Mouse (Mus musculus): ENCODE data around the gene Zscan2. TPM values are rescaled to one million over a fixed set of nuclear protein-coding genes. Genes with fewer than 3 reads are reported as not detected.

Zscan2 gene
- polyA plus RNA-seq, 1 experiment: 1.5 TPM

- Histone ChIP-seq H3K4me3 (ENCODE audit: insufficient read depth, low read depth, low read length) (no peak overlapping the region), H3K4me1 (ENCODE audit: control insufficient read depth, insufficient read depth, insufficient read length, low read length) (no peaks in the 10 kb centered on the region), H3K27ac (replicated peaks; ENCODE audit: low read depth, low read length) (no peak overlapping the region)
These were observed 57.3 kb downstream of the Zscan2 start for GRCm38 (mm10) chr7:80917916-80918465.

- Histone ChIP-seq H3K4me3 (ENCODE audit: insufficient read depth, low read depth, low read length) (no peak overlapping the region), H3K4me1 (ENCODE audit: control insufficient read depth, insufficient read depth, insufficient read length, low read length) (no peaks in the 10 kb centered on the region), H3K27ac (replicated peaks; ENCODE audit: low read depth, low read length) (no peak overlapping the region)
These were observed 58.4 kb downstream of the Zscan2 start for GRCm38 (mm10) chr7:80918982-80919646.

- H3K27ac ChIP-seq (replicated peaks; ENCODE audit: low read depth, low read length): no peak overlapping the region
- no peak overlapping the region for H3K4me3 ChIP-seq (ENCODE audit: insufficient read depth, low read depth, low read length)
These were observed 58.9 kb downstream of the Zscan2 start for GRCm38 (mm10) chr7:80919647-80920008.

GRCm38 (mm10) chr7:80923165-80923564, 62.4 kb downstream of the Zscan2 start:
- H3K4me1 ChIP-seq (ENCODE audit: control insufficient read depth, insufficient read depth, insufficient read length, low read length): no peaks in the 10 kb centered on the region
- no peak overlapping the region for H3K4me3 ChIP-seq (ENCODE audit: insufficient read depth, low read depth, low read length)
- H3K27ac ChIP-seq (replicated peaks; ENCODE audit: low read depth, low read length): no peak overlapping the region

More at GRCm38 (mm10) chr7:80919647-80920008, 58.9 kb downstream of the Zscan2 start:
- H3K4me1 ChIP-seq (ENCODE audit: control insufficient read depth, insufficient read depth, insufficient read length, low read length): no peaks in the 10 kb centered on the region

Other genes starting within 250 kb of the Zscan2 start
- gene Crtc3, start 172.0 kb upstream of the Zscan2 start, polyA plus RNA-seq (2012; ENCODE audit: insufficient read depth, insufficient read length, missing spikeins): 5.2 and 9.5 TPM in 2 replicates
- gene Iqgap1, start 34.9 kb upstream of the Zscan2 start, polyA plus RNA-seq (2012; ENCODE audit: insufficient read depth, insufficient read length, missing spikeins): 27.3 and 27.9 TPM in 2 replicates
- gene Wdr73, start 40.3 kb downstream of the Zscan2 start, polyA plus RNA-seq (2012; ENCODE audit: insufficient read depth, insufficient read length, missing spikeins): 10.4 and 19.3 TPM in 2 replicates
- gene Nmb, start 44.2 kb downstream of the Zscan2 start, polyA plus RNA-seq (2012; ENCODE audit: insufficient read depth, insufficient read length, missing spikeins): 7.3 and 9.1 TPM in 2 replicates
- gene Sec11a, start 86.9 kb downstream of the Zscan2 start, polyA plus RNA-seq (2012; ENCODE audit: insufficient read depth, insufficient read length, missing spikeins): 61.2 and 77.2 TPM in 2 replicates
- gene Zfp592, start 132.8 kb downstream of the Zscan2 start, polyA plus RNA-seq (2012; ENCODE audit: insufficient read depth, insufficient read length, missing spikeins): 14.3 and 15.6 TPM in 2 replicates
- gene Alpk3, start 196.7 kb downstream of the Zscan2 start, polyA plus RNA-seq (2012; ENCODE audit: insufficient read depth, insufficient read length, missing spikeins): 0.83 and 1.5 TPM in 2 replicates

Measured in brown adipose tissue, adult 24 weeks (tissue).